Comparison of ENCODE assay signal across 11 mouse cellular contexts in genomic region chr8:87864236-87864635, GRCm38 (mm10).
A peak's percentile ranks its signal among the peaks of the same experiment; 100 is the strongest.
DNase-seq lines count a peak whose midpoint lies in the region; ATAC-seq and TF ChIP-seq lines count a peak whose summit lies in the region.
"Had no signal": no experiment of that assay in that cellular context is flagged by ENCODE, and none has a peak within 500 bp of the region (broad histone marks: within the 10 kb centered on the region; RNA-seq: fewer than 3 reads in every experiment).

No protein-coding gene starts in this region.

- no peaks in the 10 kb centered on the region for H3K9me3 ChIP-seq in intestine, embryonic 15.5 days
- H3K9me3 ChIP-seq: limb, embryonic 12.5 days; stomach, embryonic 15.5 days had no signal

- H3K27me3 ChIP-seq in intestine, embryonic 15.5 days (replicated peaks): no peaks in the 10 kb centered on the region
- H3K27me3 ChIP-seq: limb, embryonic 12.5 days; stomach, embryonic 15.5 days had no signal

- WGBS in lung, adult 2 months: 76% methylated on average over 8 of the region's 8 CpGs
- 67% methylated on average over 8 of the region's 8 CpGs for WGBS in intestine, embryonic 15.5 days

- peak; percentile 27 for DNase-seq in embryo, embryonic 10 days (ENCODE audit: low spot score)
- no peak for DNase-seq in embryo, embryonic 11 days
- DNase-seq in lung, postnatal 10 days: peak; percentile 35
- no peak for DNase-seq in lung, adult 2 months
- DNase-seq in B cell, adult 2 months: peak; percentile 2
- peak; percentile 59 for DNase-seq in liver

- H3K4me2 ChIP-seq in intestine, embryonic 15.5 days (replicated peaks): no peak overlapping the region
- H3K4me2 ChIP-seq: limb, embryonic 12.5 days; stomach, embryonic 15.5 days had no signal

- no peaks in the 10 kb centered on the region for H3K36me3 ChIP-seq in intestine, embryonic 15.5 days
- H3K36me3 ChIP-seq: stomach, embryonic 15.5 days had no signal

- no peak overlapping the region for H3K9ac ChIP-seq in intestine, embryonic 15.5 days
- H3K9ac ChIP-seq: limb, embryonic 12.5 days; stomach, embryonic 15.5 days had no signal

- no peak for TF ChIP-seq POLR2A in lung, adult 2 months (IDR thresholded peaks at IDR 0.05; ENCODE audit: borderline replicate concordance, extremely low read depth, low read depth, low read length)

- H3K27ac ChIP-seq in intestine, embryonic 15.5 days: no peak overlapping the region
- H3K27ac ChIP-seq: stomach, embryonic 15.5 days had no signal

- no peak overlapping the region for H3K4me3 ChIP-seq in lung, adult 2 months (replicated peaks; ENCODE audit: extremely low read depth, low read depth, low read length)
- H3K4me3 ChIP-seq in intestine, embryonic 15.5 days (replicated peaks): no peak overlapping the region
- H3K4me3 ChIP-seq: limb, embryonic 12.5 days; stomach, embryonic 15.5 days had no signal

- no peak for TF ChIP-seq CTCF in lung, adult 2 months (IDR thresholded peaks at IDR 0.05; ENCODE audit: insufficient read depth, low read length)

- H3K4me1 ChIP-seq in lung, adult 2 months (ENCODE audit: control insufficient read depth, insufficient read depth, low read length): no peaks in the 10 kb centered on the region
- 0 out of 2 replicates have a peak, but pooled peaks cover 3% of the 10 kb centered on the region for H3K4me1 ChIP-seq in intestine, embryonic 15.5 days (replicated peaks)

- no peak for ATAC-seq in megakaryocyte, adult 5-6 weeks (ENCODE audit: poor library complexity, severe bottlenecking)
- no peak for ATAC-seq in intestine, embryonic 15.5 days
- ATAC-seq: inflammation-experienced regulatory T-cells, adult 6 months had no signal

Comparison
In these comparisons a context has a peak if more than half of its experiments do, and no peak if none do; other contexts are left out.
1. DNase-seq: peak in embryo, embryonic 10 days (single experiment), lung, postnatal 10 days (single experiment), B cell, adult 2 months (2 of 2) and liver (single experiment); none in embryo, embryonic 11 days (single experiment) and lung, adult 2 months (single experiment).